9 mouse cellular contexts compared by ENCODE assay signal in the genomic region with DNA sequence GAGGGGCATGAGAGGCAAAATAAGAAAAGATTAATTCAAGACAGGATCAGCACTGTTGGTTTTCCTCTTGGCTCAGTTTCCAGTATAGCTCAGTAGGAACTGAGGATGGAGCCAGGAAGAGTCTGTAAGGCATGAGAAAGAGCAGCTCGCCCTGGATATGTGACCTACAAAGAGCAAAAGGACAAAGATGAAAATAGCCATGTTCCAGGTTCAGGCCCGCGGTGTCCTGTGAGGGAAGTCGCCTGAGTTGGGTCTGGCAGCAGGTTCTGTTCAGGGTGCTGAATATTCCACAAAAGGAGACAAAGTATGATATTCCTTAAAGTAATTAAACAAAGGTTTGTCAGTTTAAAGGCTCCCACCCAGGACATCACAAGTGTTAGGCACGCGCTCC. TPM values are rescaled to one million over a fixed set of nuclear protein-coding genes. Genes with fewer than 3 reads are reported as not detected.
A peak's percentile ranks its signal among the peaks of the same experiment; 100 is the strongest.
DNase-seq lines count a peak whose midpoint lies in the region; ATAC-seq and TF ChIP-seq lines count a peak whose summit lies in the region.
"Had no signal": no experiment of that assay in that cellular context is flagged by ENCODE, and none has a peak within 500 bp of the region (broad histone marks: within the 10 kb centered on the region; RNA-seq: fewer than 3 reads in every experiment).

No protein-coding gene starts in this region.

- no peak overlapping the region for H3K4me2 ChIP-seq in forebrain, embryonic 14.5 days (ENCODE audit: low read length)
- no peak overlapping the region for H3K4me2 ChIP-seq in hindbrain, embryonic 13.5 days
- H3K4me2 ChIP-seq in midbrain, embryonic 16.5 days (ENCODE audit: low read length) = no peak overlapping the region

- no peak overlapping the region for H3K27ac ChIP-seq in kidney, adult 2 months (ENCODE audit: insufficient read depth, low read depth, low read length)
- peak overlapping the region; percentile 91 for H3K27ac ChIP-seq in forebrain, embryonic 14.5 days (ENCODE audit: low read depth, low read length)
- H3K27ac ChIP-seq in hindbrain, embryonic 13.5 days = peak overlapping the region; percentile 84
- peak overlapping the region; percentile 3; the same call in 1 of the 2 replicates for H3K27ac ChIP-seq in midbrain, embryonic 16.5 days (ENCODE audit: low read length)

- no peak overlapping the region for H3K4me3 ChIP-seq in kidney, adult 2 months (ENCODE audit: insufficient read depth, low read depth, low read length)
- H3K4me3 ChIP-seq in forebrain, embryonic 14.5 days (ENCODE audit: low read depth, low read length) = no peak overlapping the region
- no peak overlapping the region for H3K4me3 ChIP-seq in hindbrain, embryonic 13.5 days
- H3K4me3 ChIP-seq in midbrain, embryonic 16.5 days (ENCODE audit: low read depth, low read length) = no peak overlapping the region
- H3K4me3 ChIP-seq: myocyte had no signal

- no peak for TF ChIP-seq POLR2A in kidney, adult 2 months (IDR thresholded peaks at IDR 0.05; ENCODE audit: low read depth, low read length)

- 28% methylated on average over 6 of the region's 6 CpGs for WGBS in kidney, adult 2 months
- WGBS in forebrain, embryonic 14.5 days = 53% methylated on average over 6 of the region's 6 CpGs
- WGBS in hindbrain, embryonic 13.5 days = 48% methylated on average over 6 of the region's 6 CpGs
- 72% methylated on average over 6 of the region's 6 CpGs for WGBS in midbrain, embryonic 16.5 days

- H3K4me1 ChIP-seq in kidney, adult 2 months (ENCODE audit: control insufficient read depth, insufficient read depth, low read length) = peaks cover 28% of the 10 kb centered on the region
- peaks cover 58% of the 10 kb centered on the region for H3K4me1 ChIP-seq in forebrain, embryonic 14.5 days (ENCODE audit: control insufficient read depth, insufficient read depth, low read length)
- H3K4me1 ChIP-seq in hindbrain, embryonic 13.5 days (replicated peaks) = peaks cover 75% of the 10 kb centered on the region
- peaks cover 35% of the 10 kb centered on the region for H3K4me1 ChIP-seq in midbrain, embryonic 16.5 days (ENCODE audit: control insufficient read depth, insufficient read depth, low read length)

- no peaks in the 10 kb centered on the region for H3K27me3 ChIP-seq in kidney, adult 2 months (replicated peaks; ENCODE audit: control insufficient read depth, insufficient read depth, low read length)
- no peaks in the 10 kb centered on the region for H3K27me3 ChIP-seq in forebrain, embryonic 14.5 days (replicated peaks; ENCODE audit: control insufficient read depth, insufficient read depth, low read length)
- H3K27me3 ChIP-seq in hindbrain, embryonic 13.5 days = no peaks in the 10 kb centered on the region
- H3K27me3 ChIP-seq in midbrain, embryonic 16.5 days (ENCODE audit: control insufficient read depth, insufficient read depth, low read depth, low read length) = no peaks in the 10 kb centered on the region

- ATAC-seq in forebrain, embryonic 14.5 days = no peak
- no peak for ATAC-seq in hindbrain, embryonic 13.5 days (ENCODE audit: low FRiP score)
- no peak for ATAC-seq in midbrain, embryonic 16.5 days
- no peak for ATAC-seq in megakaryocyte progenitor cell, adult 5-6 weeks (replicated peaks; ENCODE audit: poor library complexity)

- DNase-seq in kidney, adult 2 months = peak; percentile 54
- DNase-seq in kidney, postnatal 4 days = no peak
- DNase-seq in forebrain, embryonic 14.5 days (ENCODE audit: low spot score) = no peak
- DNase-seq in left cerebral cortex, adult 9 months (ENCODE audit: low spot score in 2 of 2) = no peak
- no peak for DNase-seq in right cerebral cortex, postnatal 25 days

- H3K36me3 ChIP-seq in kidney, adult 2 months (ENCODE audit: control insufficient read depth, insufficient read depth, low read length) = no peaks in the 10 kb centered on the region
- H3K36me3 ChIP-seq in forebrain, embryonic 14.5 days (ENCODE audit: control insufficient read depth, insufficient read depth, low read length) = 0 out of 2 replicates have a peak, but pooled peaks cover 1% of the 10 kb centered on the region
- no peaks in the 10 kb centered on the region for H3K36me3 ChIP-seq in hindbrain, embryonic 13.5 days
- no peaks in the 10 kb centered on the region for H3K36me3 ChIP-seq in midbrain, embryonic 16.5 days (ENCODE audit: control insufficient read depth, insufficient read depth, low read length)

- no peaks in the 10 kb centered on the region for H3K9me3 ChIP-seq in forebrain, embryonic 14.5 days (replicated peaks; ENCODE audit: control insufficient read depth, low read length)
- no peaks in the 10 kb centered on the region for H3K9me3 ChIP-seq in hindbrain, embryonic 13.5 days
- no peaks in the 10 kb centered on the region for H3K9me3 ChIP-seq in midbrain, embryonic 16.5 days (replicated peaks; ENCODE audit: control insufficient read depth, low read length, poor library complexity, severe bottlenecking)

- no peak overlapping the region for H3K9ac ChIP-seq in forebrain, embryonic 14.5 days (ENCODE audit: low read length)
- H3K9ac ChIP-seq in hindbrain, embryonic 13.5 days = no peak overlapping the region
- H3K9ac ChIP-seq in midbrain, embryonic 16.5 days (ENCODE audit: low read depth, low read length) = no peak overlapping the region

- no peak for TF ChIP-seq CTCF in kidney, adult 2 months (conservative IDR thresholded peaks at IDR 0.05; ENCODE audit: insufficient read depth, insufficient read length, low read depth, low read length)

RNA-seq across cellular contexts. Expression of gene Trak1, which starts 14.5 kb away (rescaled TPM):
- polyA plus RNA-seq in kidney, adult 2 months (2012; rRNA removed) = 65.1 and 65.2 TPM in 2 replicates
- polyA plus RNA-seq in forebrain, embryonic 14.5 days (2014; fragmentation: Nextera tagmentation; extraction: Ambion mirVana) = 40.3 and 58.5 TPM in 2 replicates
- 43.0 and 46.2 TPM in 2 replicates for polyA plus RNA-seq in hindbrain, embryonic 13.5 days (2015; fragmentation: Nextera tagmentation; extraction: Ambion mirVana)
- polyA plus RNA-seq in midbrain, embryonic 16.5 days (2015; fragmentation: Nextera tagmentation; extraction: Ambion mirVana) = 53.8 and 60.6 TPM in 2 replicates
- 30.2 and 33.4 TPM in 2 replicates for total RNA-seq in megakaryocyte progenitor cell, adult 5-6 weeks (2015)
- 21.0 and 24.0 TPM in 2 replicates for total RNA-seq in megakaryocyte progenitor cell, adult 5-6 weeks (2017)

RNA-seq across cellular contexts. Expression of gene Ulk4, which starts 34.8 kb away (rescaled TPM):
- polyA plus RNA-seq in kidney, adult 2 months (2012; rRNA removed) = 1.9 and 4.8 TPM in 2 replicates
- polyA plus RNA-seq in forebrain, embryonic 14.5 days (2014; fragmentation: Nextera tagmentation; extraction: Ambion mirVana) = 105 and 131 TPM in 2 replicates
- polyA plus RNA-seq in hindbrain, embryonic 13.5 days (2015; fragmentation: Nextera tagmentation; extraction: Ambion mirVana) = 106 and 109 TPM in 2 replicates
- polyA plus RNA-seq in midbrain, embryonic 16.5 days (2015; fragmentation: Nextera tagmentation; extraction: Ambion mirVana) = 102 and 112 TPM in 2 replicates
- total RNA-seq in megakaryocyte progenitor cell, adult 5-6 weeks (2015) = 0.25 and 0.68 TPM in 2 replicates
- total RNA-seq in megakaryocyte progenitor cell, adult 5-6 weeks (2017) = 2.8 and 4.7 TPM in 2 replicates

Comparison
In these comparisons a context has a peak if more than half of its experiments do, and no peak if none do; other contexts are left out.
1. RNA of gene Ulk4, which starts 34.8 kb away (polyA plus RNA-seq): 105 to 131 TPM in forebrain, embryonic 14.5 days, 102 to 112 TPM in midbrain, embryonic 16.5 days and 106 to 109 TPM in hindbrain, embryonic 13.5 days; 1.9 to 4.8 TPM in kidney, adult 2 months; every median in the first group is over 10 times any median in the second.